Mouse (Mus musculus): ENCODE measurements around the gene Gpbar1. TPM values are rescaled to one million over a fixed set of nuclear protein-coding genes. Genes with fewer than 3 reads are reported as not detected.

Gpbar1 gene
- polyA plus RNA-seq, 1 experiment from 2014 or later, result 0.19 TPM

DNA sequence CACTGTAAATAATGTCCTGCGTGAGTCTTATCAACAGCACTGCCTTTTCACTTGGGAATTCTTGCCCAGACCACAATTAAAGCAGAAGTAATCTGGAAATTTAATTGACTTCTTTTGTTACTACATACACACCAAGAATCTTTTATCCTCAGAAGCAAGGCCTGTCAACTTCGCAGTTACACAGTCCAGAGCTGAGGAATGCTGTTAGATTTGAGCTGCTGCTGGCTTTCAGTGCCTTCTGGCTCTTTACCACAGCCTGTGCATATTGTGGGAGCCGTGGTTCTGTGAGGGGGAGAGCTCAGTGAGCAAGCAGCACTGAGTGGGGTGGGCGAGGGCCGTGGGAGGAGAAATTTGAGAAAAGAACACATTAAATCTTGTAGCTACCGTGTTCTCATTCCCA, 38.0 kb upstream of the Gpbar1 start:
- Histone ChIP-seq H3K9me3 (ENCODE audit: control insufficient read depth, low read length) (no peaks in the 10 kb centered on the region), H3K4me3 (ENCODE audit: low read length) (no peak overlapping the region), H3K4me1 (replicated peaks; ENCODE audit: control insufficient read depth, insufficient read depth, low read length) (peaks cover 34% of the 10 kb centered on the region), H3K9ac (ENCODE audit: low read length) (no peak overlapping the region), H3K36me3 (ENCODE audit: control insufficient read depth, insufficient read depth, low read length) (no peaks in the 10 kb centered on the region), H3K27me3 (ENCODE audit: control insufficient read depth, insufficient read depth, low read depth, low read length) (no peaks in the 10 kb centered on the region), H3K27ac (ENCODE audit: low read length) (no peak overlapping the region; the same call in 1 of the 2 replicates), H3K4me2 (ENCODE audit: low read depth, low read length) (no peak overlapping the region)
- WGBS, result 50% methylated on average over 6 of the region's 6 CpGs
- ATAC-seq (ENCODE audit: low read depth), result no peak

DNA sequence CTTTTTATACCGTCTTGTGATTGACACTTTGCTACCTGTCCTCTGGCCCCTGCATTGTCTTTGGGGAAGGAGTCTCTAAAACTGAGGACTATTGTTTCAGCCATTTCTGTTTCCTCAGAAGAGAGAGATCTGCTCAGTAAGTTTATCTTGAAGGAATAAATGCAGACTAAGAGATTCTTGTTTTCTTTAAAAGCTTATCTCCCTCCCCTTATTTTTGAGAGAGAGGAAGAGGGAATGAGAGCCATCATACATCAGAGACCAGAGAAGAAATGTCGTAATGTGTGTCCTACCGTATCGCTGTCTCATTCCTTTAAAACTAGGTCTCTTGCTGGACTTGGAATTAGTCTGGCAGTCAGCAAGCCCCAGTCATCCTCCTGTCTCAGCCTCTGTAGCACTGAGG, 37.5 kb upstream of the Gpbar1 start:
- Histone ChIP-seq H3K9ac (ENCODE audit: low read length) (no peak overlapping the region), H3K36me3 (ENCODE audit: control insufficient read depth, insufficient read depth, low read length) (no peaks in the 10 kb centered on the region), H3K4me3 (ENCODE audit: low read length) (no peak overlapping the region), H3K4me2 (ENCODE audit: low read depth, low read length) (no peak overlapping the region), H3K27ac (ENCODE audit: low read length) (no peak overlapping the region), H3K4me1 (replicated peaks; ENCODE audit: control insufficient read depth, insufficient read depth, low read length) (peaks cover 34% of the 10 kb centered on the region), H3K27me3 (ENCODE audit: control insufficient read depth, insufficient read depth, low read depth, low read length) (no peaks in the 10 kb centered on the region), H3K9me3 (ENCODE audit: control insufficient read depth, low read length) (no peaks in the 10 kb centered on the region)
- WGBS, result 67% methylated on average over 4 of the region's 4 CpGs
- no peak for ATAC-seq (ENCODE audit: low read depth)

DNA sequence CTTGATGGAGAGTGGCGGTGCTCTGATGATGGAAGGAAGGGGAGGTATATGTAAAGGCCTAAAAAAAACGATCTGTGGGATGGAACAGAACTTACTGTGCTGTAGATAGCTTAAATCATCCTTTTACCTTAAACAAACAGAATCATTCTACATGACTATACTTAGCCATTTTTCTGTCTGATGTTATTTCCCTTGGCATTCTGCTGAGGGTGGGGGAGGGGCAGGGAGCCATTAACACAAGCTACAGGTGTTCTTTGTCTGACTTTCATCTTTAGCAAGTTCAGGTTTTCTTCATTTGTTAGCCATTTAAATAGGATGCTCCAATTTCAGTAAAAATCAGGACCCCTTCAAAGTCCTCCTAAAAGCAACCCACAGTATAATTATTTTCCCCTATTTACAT, 32.8 kb upstream of the Gpbar1 start:
- H3K27ac ChIP-seq (ENCODE audit: low read length), result no peak overlapping the region
- ATAC-seq (ENCODE audit: low read depth), result no peak

DNA sequence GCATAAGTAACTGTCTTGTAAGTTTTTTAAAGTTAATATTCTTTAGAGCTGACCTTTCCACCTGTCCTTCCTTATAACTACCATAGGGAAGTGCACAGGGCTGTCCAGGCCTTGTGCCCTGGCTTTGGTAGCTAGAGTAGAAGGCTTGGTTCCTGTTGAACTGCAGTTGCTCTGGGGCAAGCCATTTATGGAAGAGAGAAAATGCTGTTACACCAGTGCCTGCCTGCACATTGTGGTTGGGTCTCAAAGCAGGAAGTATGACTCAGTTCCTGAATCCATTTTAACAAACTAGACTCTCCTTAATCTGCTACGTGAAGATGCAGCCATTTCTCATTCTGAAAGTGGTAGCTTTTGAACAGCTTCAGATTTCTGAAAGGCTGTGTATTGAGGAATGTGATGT, 29.6 kb upstream of the Gpbar1 start:
- peaks cover 3% of the 10 kb centered on the region; the same call in 1 of the 2 replicates for H3K4me1 ChIP-seq (replicated peaks; ENCODE audit: control insufficient read depth, insufficient read depth, low read length)
- peaks cover 29% of the 10 kb centered on the region for H3K36me3 ChIP-seq (ENCODE audit: control insufficient read depth, insufficient read depth, low read length)
- no peaks in the 10 kb centered on the region for H3K9me3 ChIP-seq (ENCODE audit: control insufficient read depth, low read length)
- H3K27me3 ChIP-seq (ENCODE audit: control insufficient read depth, insufficient read depth, low read depth, low read length), result no peaks in the 10 kb centered on the region
- H3K27ac ChIP-seq (ENCODE audit: low read length), result peak overlapping the region; percentile 78
- peak; percentile 60; the same call in 1 of the 2 replicates for ATAC-seq (ENCODE audit: low read depth)
- H3K4me3 ChIP-seq (ENCODE audit: low read length), result no peak overlapping the region
- 25% methylated on average over 1 of the region's 1 CpGs for WGBS
- H3K4me2 ChIP-seq (ENCODE audit: low read depth, low read length), result no peak overlapping the region
- H3K9ac ChIP-seq (ENCODE audit: low read length), result no peak overlapping the region

More for the DNA sequence above, 32.8 kb upstream of the Gpbar1 start:
- no peak overlapping the region for H3K4me3 ChIP-seq (ENCODE audit: low read length)
- peaks cover 5% of the 10 kb centered on the region for H3K4me1 ChIP-seq (replicated peaks; ENCODE audit: control insufficient read depth, insufficient read depth, low read length)
- H3K9me3 ChIP-seq (ENCODE audit: control insufficient read depth, low read length), result no peaks in the 10 kb centered on the region
- no peak overlapping the region for H3K4me2 ChIP-seq (ENCODE audit: low read depth, low read length)
- no peak overlapping the region for H3K9ac ChIP-seq (ENCODE audit: low read length)
- H3K36me3 ChIP-seq (ENCODE audit: control insufficient read depth, insufficient read depth, low read length), result peaks cover 9% of the 10 kb centered on the region
- 77% methylated on average over 2 of the region's 2 CpGs for WGBS
- no peaks in the 10 kb centered on the region for H3K27me3 ChIP-seq (ENCODE audit: control insufficient read depth, insufficient read depth, low read depth, low read length)

DNA sequence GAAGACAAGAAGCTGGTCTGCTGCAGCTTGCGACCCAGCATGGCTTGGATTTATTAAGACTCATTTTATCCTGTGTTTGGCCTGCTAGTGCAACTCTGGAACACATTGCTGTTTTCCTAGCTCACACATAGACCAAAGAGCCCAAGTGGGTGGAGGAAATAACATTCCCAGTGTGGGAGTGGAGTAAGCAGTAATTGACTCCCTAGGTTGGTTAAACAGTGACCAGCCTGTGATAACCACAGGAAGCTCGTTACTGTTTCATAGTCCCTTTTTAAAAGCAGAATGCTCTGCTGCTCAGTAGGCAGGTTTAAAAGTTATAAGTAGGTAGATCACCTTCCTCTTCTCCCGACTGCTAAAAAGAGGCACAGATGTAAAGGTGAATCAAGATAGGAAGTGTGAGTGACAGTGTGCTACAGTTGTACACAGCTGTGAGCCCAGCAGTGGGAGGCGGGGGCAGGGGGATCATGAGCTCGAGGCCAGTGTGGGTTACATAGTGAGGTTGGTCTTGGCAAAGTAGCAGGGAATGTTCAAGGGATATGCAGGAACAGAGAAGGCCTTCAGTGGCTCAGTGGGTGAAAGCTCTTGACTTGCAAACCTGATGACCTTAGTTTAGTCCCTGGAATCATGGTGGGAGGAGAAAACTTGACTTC, 28.9 kb upstream of the Gpbar1 start:
- no peak overlapping the region for H3K9ac ChIP-seq (ENCODE audit: low read length)
- 60% methylated on average over 5 of the region's 5 CpGs for WGBS
- H3K4me2 ChIP-seq (ENCODE audit: low read depth, low read length), result no peak overlapping the region
- no peaks in the 10 kb centered on the region for H3K27me3 ChIP-seq (ENCODE audit: control insufficient read depth, insufficient read depth, low read depth, low read length)
- H3K4me3 ChIP-seq (ENCODE audit: low read length), result no peak overlapping the region
- no peaks in the 10 kb centered on the region for H3K9me3 ChIP-seq (ENCODE audit: control insufficient read depth, low read length)
- peak overlapping the region; percentile 78 for H3K27ac ChIP-seq (ENCODE audit: low read length)
- ATAC-seq (ENCODE audit: low read depth), result no peak
- peaks cover 2% of the 10 kb centered on the region; the same call in 1 of the 2 replicates for H3K4me1 ChIP-seq (replicated peaks; ENCODE audit: control insufficient read depth, insufficient read depth, low read length)
- peaks cover 33% of the 10 kb centered on the region for H3K36me3 ChIP-seq (ENCODE audit: control insufficient read depth, insufficient read depth, low read length)

DNA sequence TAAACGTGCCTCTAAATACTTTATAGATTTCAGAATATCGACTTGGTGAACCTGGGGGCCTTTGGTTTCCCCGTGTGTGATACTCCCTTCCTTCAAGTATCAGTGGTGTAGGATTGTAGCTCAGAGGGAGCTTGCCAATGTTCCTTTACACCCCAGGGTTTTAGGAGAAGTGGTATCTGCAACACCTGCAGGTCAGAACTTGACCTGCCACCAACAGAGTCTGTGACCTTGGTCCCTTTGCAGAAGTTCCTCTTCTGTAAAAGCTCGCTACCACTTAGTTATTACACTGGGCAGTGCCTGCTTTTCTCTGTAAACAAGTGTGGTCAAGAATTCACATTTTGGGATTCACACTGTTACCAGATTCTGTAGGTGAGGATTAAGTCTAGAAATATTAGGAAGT, 28.3 kb upstream of the Gpbar1 start:
- H3K9ac ChIP-seq (ENCODE audit: low read length), result no peak overlapping the region
- no peaks in the 10 kb centered on the region for H3K27me3 ChIP-seq (ENCODE audit: control insufficient read depth, insufficient read depth, low read depth, low read length)
- WGBS, result 78% methylated on average over 4 of the region's 4 CpGs
- no peak overlapping the region for H3K27ac ChIP-seq (ENCODE audit: low read length)
- H3K9me3 ChIP-seq (ENCODE audit: control insufficient read depth, low read length), result no peaks in the 10 kb centered on the region
- ATAC-seq (ENCODE audit: low read depth), result no peak
- no peaks in the 10 kb centered on the region for H3K4me1 ChIP-seq (replicated peaks; ENCODE audit: control insufficient read depth, insufficient read depth, low read length)
- H3K4me2 ChIP-seq (ENCODE audit: low read depth, low read length), result no peak overlapping the region
- H3K36me3 ChIP-seq (ENCODE audit: control insufficient read depth, insufficient read depth, low read length), result peaks cover 38% of the 10 kb centered on the region
- H3K4me3 ChIP-seq (ENCODE audit: low read length), result no peak overlapping the region

DNA sequence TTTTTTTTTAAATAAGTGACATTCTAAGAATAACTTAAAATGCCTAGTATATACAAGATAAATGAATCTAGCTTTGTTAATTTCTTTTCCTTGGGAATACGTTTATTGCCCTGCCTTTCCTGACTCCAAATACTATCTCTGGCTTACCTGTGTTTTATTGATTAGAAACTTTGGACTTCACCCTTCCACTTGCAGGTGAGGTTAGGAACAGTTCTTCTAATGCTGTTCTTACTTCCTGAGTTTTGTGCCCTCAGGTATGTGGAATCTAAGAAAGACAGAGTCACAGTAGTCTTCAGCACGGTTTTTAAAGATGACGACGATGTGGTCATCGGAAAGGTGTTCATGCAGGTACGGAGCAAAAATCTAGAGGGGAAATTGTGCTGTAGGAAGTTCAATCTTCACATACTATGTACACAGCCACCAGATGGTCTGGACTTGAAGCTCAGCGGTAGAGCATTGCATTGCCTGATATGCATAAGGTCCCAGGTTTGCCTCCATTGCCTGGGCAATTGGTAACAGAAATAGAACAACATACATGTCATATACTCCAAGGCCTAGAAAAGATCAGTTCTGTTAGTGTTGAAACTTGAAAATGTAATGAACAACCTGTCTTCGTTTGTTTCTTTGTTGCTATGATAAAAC, 22.5 kb upstream of the Gpbar1 start:
- H3K36me3 ChIP-seq (ENCODE audit: control insufficient read depth, insufficient read depth, low read length), result peaks cover 50% of the 10 kb centered on the region
- no peak overlapping the region for H3K4me3 ChIP-seq (ENCODE audit: low read length)
- H3K4me1 ChIP-seq (replicated peaks; ENCODE audit: control insufficient read depth, insufficient read depth, low read length), result no peaks in the 10 kb centered on the region
- no peaks in the 10 kb centered on the region for H3K27me3 ChIP-seq (ENCODE audit: control insufficient read depth, insufficient read depth, low read depth, low read length)
- no peak overlapping the region for H3K4me2 ChIP-seq (ENCODE audit: low read depth, low read length)
- no peak for ATAC-seq (ENCODE audit: low read depth)
- no peak overlapping the region for H3K9ac ChIP-seq (ENCODE audit: low read length)
- no peak overlapping the region for H3K27ac ChIP-seq (ENCODE audit: low read length)
- H3K9me3 ChIP-seq (ENCODE audit: control insufficient read depth, low read length), result no peaks in the 10 kb centered on the region
- WGBS, result 94% methylated on average over 8 of the region's 8 CpGs

DNA sequence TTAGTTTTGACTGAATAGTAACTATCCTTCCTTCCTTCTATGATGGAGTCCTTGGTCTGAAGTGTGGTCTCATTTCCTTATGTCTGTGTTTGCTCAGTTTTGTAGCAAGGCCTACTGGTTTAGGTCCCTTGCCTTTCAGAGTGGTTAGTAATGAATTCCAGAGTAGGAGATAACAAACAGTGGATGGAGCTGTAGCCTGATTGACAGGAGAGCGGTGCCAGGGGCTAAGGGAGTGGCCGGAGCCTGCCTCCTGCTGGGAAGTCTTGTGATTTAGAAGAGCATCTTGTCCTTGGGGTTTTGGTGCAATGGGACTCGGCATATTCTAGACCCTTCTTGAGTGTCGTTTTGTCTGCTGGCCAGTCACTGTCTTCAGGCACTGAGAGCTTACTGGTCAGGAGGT, 21.6 kb upstream of the Gpbar1 start:
- Histone ChIP-seq H3K4me3 (ENCODE audit: low read length) (no peak overlapping the region), H3K27me3 (ENCODE audit: control insufficient read depth, insufficient read depth, low read depth, low read length) (no peaks in the 10 kb centered on the region), H3K27ac (ENCODE audit: low read length) (no peak overlapping the region), H3K4me2 (ENCODE audit: low read depth, low read length) (no peak overlapping the region), H3K9me3 (ENCODE audit: control insufficient read depth, low read length) (no peaks in the 10 kb centered on the region), H3K4me1 (replicated peaks; ENCODE audit: control insufficient read depth, insufficient read depth, low read length) (no peaks in the 10 kb centered on the region), H3K9ac (ENCODE audit: low read length) (no peak overlapping the region), H3K36me3 (ENCODE audit: control insufficient read depth, insufficient read depth, low read length) (peaks cover 42% of the 10 kb centered on the region)
- ATAC-seq (ENCODE audit: low read depth), result no peak
- WGBS, result 82% methylated on average over 4 of the region's 4 CpGs

DNA sequence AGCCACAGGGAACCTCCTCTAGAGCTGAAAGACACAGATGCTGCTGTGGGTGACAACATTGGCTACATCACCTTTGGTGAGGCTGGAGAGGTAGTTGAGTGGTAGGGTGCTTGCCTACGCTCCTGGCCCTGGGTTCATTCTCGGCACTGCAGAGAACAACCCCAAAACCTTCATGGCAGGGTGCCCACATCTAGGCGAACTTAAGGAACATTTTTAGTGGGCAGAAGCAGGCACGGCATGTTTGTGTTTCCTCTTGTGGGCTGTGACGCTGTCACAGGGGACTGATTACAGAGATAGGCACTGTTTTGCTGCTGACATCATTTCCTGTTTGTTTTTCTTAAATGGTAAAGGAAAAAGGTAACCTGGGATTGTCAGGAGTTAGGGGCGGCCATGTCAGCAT, 15.8 kb upstream of the Gpbar1 start:
- H3K4me3 ChIP-seq (ENCODE audit: low read length), result no peak overlapping the region
- WGBS, result 84% methylated on average over 6 of the region's 6 CpGs

More for the DNA sequence above, 15.8 kb upstream of the Gpbar1 start:
- no peak for ATAC-seq (ENCODE audit: low read depth)
- Histone ChIP-seq H3K9ac (ENCODE audit: low read length) (no peak overlapping the region), H3K9me3 (ENCODE audit: control insufficient read depth, low read length) (no peaks in the 10 kb centered on the region), H3K27me3 (ENCODE audit: control insufficient read depth, insufficient read depth, low read depth, low read length) (no peaks in the 10 kb centered on the region), H3K4me2 (ENCODE audit: low read depth, low read length) (no peak overlapping the region), H3K27ac (ENCODE audit: low read length) (no peak overlapping the region), H3K4me1 (replicated peaks; ENCODE audit: control insufficient read depth, insufficient read depth, low read length) (no peaks in the 10 kb centered on the region), H3K36me3 (ENCODE audit: control insufficient read depth, insufficient read depth, low read length) (peaks cover 63% of the 10 kb centered on the region)

All from lung, embryonic 16.5 days (tissue).